Mouse (Mus musculus): ENCODE data around the gene Msi2.

Msi2 gene

DNA sequence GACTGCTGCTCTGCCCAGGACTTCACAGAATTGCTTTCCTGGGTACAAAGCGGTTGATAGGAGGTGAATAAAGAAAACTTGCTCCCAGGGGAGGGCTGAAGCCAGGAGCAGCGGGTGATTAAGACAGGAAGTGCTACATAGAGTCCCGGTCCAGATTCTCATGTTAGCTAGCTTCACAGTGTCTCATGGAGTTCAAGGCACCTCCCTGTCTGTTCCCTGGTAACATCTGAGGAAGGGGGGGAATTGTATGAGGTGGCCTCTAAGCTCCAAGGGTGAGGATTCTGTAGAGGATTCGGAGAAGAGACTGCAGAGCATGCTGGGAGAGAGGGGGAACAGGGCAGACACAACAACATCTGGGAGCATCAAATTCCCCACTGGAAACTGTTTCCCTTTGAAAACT, 233.2 kb downstream of the Msi2 start:
- DNase-seq (ENCODE audit: low spot score) = no peak

DNA sequence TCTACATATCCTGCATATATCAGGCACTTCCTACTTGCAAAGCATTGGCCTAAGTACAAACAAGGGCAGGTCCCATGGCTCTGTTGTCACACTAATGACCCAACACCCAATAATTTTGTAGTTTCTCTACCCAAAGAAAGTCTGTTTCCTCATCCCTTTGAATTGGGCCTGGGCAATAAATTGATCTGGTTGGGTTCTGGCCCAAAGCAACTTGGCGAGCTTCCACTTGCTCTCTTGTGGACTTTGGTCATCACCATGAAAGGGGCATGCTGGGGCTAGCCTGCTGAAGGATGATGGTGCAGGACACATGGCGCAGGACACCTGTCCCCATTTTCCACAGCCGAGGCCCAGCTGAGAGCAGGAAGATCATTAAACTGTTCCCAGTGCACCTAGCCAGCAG, 234.3 kb downstream of the Msi2 start:
- no peak for DNase-seq (ENCODE audit: low spot score)

DNA sequence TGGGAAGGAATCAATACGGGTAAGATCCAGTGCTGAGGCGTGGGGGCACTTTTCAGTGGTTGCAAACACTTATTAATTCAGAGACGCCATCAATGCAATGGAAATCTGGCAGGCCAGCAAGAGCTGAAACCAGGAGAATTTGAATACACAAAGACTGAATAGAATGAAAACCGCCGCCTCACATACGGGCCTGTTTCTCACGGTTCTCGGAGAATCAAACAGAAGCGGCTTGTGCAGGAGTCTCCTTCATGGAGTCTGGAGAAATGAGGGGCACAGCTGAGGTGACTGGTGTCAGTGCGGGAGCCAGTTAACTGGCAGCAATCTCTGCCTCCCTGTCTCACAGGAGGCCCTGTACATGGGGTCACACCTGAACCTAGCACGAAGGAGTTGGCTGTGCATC, 235.7 kb downstream of the Msi2 start:
- no peak for DNase-seq (ENCODE audit: low spot score)

DNA sequence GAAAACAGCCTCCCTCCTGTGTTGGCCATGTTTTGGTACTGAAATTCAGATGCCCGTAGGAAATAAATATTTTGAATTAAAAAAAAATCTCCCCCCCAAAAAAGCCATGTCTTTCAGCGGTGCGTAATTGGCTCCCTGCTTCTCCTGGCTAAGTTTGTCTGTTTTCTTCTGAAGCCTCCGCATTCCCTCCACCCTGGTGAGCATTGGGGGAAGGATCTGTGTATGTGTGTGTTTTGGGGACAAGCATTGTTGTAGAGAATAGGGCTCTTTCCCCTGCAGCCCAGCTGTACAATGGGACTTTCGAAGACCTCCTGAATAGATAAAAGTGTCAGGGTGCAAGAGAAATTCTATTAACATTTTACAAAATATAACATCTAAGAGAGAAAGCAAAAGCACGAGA, 236.1 kb downstream of the Msi2 start:
- no peak for DNase-seq (ENCODE audit: low spot score)

DNA sequence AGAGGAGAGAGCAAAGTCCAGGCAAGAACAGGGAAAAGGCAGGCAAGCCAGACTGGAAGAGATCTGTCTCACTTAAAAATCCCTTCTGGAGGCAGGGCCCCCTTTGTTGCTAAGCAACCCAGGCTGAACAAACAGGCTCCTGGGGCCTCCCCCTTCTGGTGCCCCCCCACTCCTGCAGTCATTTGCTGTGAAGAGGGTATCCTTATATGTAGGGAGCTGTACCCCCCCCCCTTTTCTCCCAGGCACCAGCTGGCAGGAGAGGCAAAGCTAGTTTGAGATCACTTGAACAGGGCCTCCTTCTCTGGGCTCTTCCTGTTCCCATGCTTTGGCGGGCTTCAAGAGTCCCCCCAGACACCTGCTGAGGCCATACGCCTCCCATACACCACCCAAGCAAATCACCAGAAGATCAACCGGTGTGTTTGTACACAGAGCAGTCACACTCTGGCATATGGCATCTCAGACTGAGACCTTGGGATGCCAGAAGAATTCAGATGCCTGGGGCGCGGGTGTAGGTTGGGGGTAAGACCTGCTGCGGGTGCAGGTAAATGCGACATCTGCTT, 236.6 kb downstream of the Msi2 start:
- DNase-seq (ENCODE audit: low spot score) = no peak

DNA sequence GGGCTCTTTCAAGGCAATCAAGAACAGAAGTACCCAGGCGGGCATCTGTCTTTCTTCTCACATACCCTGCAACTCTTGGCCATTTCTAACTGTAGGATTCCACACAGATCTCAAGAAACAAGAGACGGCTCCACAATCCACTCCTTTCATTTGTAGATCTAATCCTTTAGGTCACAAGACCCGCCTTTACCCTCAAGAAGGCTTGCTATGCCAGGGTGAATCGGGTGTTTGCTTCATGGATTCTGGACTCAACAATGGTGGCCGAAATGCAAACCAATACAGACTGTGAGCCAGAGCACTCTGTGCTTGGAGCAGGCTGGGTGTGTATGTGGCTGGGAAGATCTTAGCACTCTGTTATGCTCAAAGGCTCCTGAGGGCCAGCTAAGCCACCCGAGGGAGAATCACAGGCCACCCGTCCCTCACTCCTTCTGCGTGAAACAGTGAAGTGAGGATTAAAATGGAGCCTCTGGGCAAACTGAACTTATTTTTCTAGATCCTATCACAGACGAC, 237.2 kb downstream of the Msi2 start:
- no peak for DNase-seq (ENCODE audit: low spot score)

DNA sequence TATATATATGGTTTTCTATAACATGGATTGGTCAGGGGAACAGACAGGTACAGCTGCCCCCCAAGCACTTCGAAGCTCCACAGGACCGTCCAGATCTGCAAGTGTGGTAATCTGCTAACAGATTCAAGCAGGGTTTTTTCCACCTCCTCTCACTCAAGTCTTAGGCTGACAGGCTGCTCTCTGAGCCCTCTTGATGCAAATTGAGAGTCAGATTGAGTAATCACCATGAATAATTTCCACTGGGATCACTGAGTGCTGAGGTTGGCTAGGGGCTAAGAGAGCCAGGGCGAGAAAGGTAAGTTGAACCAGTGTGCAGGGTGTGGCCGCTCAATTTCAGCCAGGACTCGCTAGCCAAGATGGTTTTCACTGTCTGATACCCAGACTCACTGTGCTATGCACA, 238.8 kb downstream of the Msi2 start:
- DNase-seq (ENCODE audit: low spot score) = no peak

DNA sequence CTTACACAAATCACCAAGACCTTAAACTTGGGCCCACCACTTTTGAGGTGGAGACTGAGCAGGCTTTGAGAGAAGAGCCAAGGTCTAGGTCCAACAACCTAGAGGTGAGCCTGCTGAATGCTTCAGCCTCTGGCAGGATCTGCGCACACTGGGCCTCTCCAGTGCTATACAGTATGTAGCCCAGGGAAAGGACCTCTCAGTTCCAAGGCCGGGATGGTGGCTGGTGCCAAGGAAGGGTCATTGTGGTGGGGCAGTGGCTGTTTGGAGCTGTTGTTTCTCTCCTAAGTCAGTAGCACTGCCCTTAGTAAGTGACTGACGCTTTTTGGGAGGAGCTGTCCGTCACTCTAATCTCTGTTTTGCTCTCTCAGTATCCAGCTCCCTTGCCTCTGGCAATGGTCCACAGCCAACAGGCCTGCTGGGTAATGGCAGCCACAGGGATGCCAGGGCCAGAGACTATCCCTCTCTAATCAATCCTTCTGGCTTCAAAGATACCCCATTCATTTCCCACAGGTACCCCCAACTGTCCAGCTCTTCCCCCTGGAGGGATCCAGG, 243.3 kb downstream of the Msi2 start:
- DNase-seq (ENCODE audit: low spot score) = no peak

DNA sequence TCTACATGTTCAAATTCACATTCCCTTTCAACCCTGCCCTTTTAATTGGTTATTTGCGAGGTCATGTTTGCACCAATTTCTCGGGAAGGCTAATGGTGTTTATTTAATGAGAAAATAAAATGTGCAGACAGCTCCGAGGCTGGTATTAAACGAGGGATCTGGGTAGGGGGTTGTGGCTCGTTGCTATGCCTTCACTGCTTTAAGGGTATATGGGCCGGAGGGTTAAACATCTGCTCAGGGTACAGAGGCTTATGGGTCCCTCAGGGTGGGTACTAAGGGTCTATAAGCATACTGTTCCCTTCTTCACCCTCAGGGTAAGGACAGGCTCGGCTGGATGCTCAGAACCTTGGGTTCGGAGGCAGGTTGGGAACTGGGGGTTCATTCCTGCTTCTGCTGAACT, 245.6 kb downstream of the Msi2 start:
- DNase-seq (ENCODE audit: low spot score) = no peak

DNA sequence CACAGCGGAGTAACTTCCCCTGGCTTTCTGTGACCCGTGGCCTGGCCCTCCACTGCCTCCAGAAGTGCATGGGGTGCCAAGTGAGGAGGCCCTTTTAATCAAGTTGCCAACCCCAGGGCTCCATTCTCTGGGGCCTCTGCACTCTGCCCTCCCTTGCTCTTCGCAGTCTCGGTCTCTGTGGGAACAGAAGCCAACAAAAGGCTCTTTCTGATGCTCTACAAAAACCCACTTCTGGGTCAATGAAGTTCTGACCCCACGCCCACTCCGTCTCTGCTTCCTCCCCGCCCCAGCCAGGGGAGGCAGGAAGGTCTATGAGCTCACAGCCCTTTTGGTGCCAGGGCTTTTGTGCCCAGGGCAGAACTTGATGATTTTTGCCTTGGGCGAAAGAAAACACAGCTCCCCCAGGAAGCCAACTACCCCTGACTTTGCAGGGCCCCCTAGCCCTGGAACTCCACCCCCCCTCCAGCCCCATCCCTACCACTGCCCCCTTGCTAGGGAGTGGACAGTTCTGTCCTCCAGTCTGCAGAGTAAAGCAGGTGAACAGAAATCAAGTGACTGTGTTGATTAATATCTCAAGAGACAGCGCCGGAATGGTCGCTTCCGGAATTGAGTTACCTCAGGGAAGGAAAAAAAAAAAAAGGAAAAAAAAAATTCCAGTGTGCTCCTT, 246.2 kb downstream of the Msi2 start:
- no peak for DNase-seq (ENCODE audit: low spot score)

DNA sequence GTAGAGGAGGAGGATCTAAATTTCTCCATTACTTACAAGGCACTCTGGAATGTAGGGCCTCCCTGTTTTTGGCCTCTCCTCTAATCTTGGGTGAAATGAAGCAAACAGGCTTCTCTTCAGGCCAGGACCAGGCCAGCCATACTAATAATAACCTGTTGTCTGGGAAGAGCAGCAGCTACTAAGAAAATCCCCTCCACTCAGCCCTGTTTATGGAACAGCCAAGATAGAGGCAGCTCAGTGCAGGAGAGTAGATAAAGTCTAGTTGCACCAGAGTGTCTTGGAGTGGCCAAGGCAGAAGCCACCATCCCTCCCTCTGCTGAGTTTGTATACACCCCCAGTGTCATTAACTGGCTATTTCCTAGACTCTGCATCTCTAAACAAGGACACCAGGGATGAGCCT, 247.7 kb downstream of the Msi2 start:
- no peak for DNase-seq (ENCODE audit: low spot score)

DNA sequence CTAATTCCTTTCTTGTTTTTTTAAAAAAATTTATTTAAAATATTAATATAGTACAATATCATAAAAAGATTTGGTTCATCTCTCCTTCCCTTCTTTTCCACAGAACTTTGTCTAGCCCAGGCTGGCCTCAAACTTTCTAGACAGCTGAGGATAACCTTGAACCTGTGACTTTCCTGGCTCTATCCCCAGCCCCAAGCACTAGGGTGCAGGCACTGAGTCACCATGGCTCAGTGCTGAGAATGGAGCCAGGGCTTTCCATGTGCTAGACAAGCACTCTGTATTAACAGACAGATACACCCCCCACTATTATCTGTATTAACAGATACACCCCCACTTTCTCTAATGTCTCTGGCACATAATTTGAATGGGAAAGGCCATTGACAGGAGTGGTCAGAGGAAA, 249.3 kb downstream of the Msi2 start:
- DNase-seq (ENCODE audit: low spot score) = no peak

DNA sequence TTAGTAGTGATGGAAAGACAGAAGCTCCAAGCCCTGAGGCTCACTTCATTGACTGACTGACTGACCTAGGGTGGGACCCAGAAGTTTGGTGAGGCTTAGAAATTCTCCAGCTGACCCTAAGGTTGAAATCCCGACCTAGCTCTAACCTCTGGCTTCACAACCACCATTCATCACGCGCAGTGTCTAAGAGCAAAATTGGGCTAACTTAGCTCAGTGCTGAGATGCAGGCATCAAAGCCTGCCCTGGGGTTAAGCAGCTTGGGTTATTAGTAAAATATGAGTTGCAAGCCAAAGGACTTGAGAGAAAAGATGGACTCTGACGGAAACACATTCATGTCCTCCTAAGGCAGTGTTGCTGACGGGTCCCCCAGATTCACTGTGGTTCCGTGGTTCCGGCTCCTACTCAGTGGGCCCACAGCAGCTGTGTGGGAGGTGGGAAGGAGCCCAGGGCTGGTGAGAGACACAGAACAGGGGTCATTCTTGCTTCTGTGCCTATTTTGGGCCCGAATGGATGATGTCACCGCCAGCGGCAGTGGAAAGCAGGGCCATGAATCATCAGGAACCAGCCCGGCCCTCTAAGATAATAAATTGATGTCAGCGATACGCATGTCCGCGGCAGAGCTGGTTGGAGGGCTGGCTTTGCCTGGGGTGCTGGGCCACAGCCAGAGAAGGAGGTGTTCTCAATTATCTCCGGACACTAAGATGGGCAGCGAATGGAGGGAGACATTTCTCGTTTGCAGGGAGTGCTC, 250.6 kb downstream of the Msi2 start:
- peak; percentile 58 for DNase-seq (ENCODE audit: low spot score)

DNA sequence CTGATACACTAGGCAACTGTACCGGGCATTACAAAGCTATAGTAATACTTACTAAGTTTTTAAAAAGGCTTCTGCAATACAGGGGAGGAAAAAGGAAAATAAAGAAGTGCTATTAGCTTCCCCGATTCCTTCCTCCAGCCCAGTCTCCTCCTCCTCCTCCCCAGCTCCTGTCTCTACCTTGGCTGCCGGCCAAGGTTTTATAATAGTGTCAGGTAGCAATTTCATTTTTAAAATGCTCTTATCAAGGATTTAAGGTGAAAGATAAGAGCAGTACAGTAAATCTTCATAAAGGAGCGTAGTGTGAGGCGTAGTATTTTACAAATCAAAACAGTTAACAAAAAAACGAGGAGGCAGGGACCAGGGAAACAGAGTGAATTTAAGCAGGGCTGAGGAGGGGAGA, 254.4 kb downstream of the Msi2 start:
- DNase-seq (ENCODE audit: low spot score) = no peak

DNA sequence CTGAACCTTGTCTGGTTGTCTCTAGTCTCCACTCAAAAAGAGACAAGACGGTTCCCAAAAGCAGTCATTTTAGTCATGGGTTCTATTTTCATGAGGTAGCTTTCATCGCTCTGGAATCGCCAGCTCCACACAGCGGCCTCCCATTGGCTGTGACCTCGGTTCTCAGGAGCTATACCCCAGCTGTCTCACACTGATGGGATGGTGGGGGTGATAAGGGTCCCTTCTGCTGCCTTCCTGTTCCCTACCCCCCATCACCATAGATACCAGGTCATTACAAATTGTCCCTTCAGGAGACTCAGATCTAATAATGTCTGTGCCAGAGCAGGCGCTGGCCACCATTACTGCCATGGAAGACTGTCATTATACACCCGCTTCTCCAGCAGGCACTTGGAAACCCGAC, 255.5 kb downstream of the Msi2 start:
- DNase-seq (ENCODE audit: low spot score) = no peak

DNA sequence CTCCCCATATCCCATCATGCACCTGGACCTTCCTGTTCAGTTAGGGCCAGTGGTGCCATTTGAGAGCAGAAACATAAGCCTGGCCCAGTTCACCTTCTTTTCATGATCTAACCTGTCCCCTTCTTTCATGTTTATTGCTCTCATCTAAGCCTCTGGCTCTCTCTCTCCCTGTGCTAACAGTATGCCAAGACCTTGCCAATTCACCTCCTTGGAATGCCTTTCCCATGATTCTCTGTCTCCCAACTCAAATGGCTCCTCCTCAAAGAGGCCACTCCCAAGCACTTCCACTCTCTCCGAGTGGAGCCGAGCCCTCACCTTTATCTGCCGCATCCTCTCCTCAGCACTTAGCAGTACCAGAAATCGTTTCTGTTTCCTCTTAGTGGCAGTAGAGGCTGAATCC, 256.7 kb downstream of the Msi2 start:
- DNase-seq (ENCODE audit: low spot score) = no peak

DNA sequence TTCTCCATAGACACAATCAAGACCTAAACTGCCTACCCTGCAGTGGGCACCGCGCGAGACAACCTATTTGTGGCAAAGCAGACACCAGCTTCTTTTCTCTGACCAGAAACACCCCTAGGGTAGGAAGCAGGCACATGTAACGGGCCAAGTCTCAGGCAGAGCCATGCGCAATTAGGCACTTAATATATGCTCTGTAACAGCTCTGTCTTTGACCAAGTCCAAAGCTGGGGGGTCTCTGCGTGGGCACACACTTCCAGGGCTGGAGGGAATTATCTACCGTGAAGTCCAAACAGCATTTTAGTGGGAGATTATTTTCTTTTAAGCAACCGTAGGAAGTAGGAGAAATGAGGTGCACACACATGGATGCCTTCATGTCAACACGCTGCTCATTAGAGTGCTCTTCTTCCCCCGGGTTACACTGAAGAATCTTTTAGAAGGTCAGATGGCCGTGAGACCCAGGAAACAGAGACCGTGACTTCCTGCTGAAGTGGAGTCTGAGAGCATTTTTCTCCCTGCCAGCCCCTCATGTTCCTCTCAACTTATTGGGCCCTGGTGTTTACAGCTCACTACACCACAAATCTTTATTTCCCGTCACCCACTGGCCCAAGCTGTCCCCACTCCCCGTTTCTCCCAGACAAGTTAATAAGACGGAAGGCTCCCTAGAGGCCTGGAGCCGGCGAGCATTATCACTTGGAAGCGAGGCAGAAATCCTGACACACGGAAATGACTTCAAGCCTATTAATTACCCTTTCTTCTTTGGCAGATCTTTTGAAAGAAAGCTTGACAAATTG, 258.2 kb downstream of the Msi2 start:
- DNase-seq (ENCODE audit: low spot score) = no peak

DNA sequence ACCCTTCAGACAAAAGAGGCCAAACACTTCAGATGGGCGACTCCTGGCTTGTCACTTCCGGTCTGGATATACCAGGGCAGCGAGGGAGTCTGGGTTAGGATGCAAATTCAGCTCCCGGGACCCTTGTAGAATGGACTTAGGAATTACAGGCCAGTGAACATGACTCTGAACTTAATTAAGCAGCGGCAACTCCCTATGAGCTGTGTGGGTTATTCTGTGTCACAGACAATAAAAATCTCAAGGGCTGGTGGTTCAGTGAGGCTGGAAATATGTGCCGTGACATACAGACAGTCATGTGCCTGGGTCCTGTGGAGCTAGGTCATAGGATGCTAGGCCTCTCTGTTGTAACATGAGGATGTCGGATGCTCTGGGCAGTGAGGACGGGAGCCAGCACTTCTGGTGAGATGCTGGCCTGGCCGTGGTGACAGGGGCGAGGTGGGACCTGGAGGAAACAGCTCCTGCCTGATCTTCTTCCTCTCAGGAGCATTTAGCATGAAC, 261.0 kb downstream of the Msi2 start:
- DNase-seq (ENCODE audit: low spot score) = no peak

DNA sequence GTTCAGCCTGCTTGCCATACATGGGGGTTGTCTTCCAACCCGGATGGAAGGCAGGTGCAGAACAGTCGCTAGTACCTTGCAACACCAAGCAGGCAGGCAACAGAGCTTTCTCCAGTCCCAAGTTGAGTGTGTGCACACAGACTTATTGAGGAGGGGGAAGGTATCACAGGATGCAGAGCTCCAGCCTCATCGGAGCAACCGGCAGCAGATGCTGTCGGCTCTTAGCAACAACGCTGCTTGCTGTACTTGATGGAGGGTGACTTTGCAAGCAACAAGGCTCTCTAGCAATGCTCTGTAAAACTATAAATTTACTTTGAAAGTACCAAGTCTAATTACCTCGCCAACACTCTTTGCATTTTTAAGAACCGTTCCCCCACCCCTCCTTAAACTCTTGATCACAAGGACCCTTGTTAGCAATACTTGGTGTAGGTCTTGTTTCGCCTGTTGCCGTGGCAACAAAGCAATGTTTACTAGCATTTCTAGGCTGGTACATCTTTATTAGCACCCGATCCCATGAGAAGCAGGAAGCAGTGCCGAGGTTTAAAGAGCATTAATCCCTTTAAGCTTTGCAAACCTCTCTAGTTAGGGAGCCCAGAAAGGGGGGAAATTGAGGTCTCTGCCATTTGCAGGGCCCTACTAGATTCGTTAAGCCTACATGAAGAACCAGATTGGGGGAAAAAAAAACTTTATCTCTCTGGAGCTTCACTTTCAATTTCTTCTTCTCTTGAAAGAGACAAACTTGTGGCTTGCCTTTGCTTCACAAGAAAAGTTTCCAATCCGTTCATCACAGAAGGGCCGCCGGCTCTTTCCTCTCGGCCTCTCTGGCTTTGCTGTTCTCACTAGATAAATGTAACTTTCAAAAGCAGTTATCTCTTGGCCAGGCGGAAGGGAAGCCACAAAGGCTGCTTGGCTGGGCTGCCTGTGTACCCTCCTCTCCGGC, 263.2 kb downstream of the Msi2 start:
- no peak for DNase-seq (ENCODE audit: low spot score)

DNA sequence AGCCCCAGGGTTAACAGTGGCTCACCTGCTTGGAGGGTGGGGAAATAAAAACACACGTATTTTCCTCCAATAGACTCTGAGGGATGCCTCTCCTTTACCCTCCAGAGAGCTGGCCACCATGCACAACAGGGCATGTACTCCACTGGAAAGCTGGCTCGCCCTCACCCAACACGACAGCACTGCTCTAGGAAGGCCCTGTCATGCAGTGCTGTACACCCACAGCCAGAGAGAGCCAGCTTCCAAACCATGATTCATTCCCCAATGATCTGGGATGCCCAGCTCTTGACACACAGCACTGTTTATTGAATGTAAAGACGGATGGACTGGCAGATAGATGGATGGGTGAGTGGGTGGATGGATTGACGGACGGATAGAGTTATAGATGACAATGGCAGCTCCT, 269.1 kb downstream of the Msi2 start:
- no peak for DNase-seq (ENCODE audit: low spot score)

DNA sequence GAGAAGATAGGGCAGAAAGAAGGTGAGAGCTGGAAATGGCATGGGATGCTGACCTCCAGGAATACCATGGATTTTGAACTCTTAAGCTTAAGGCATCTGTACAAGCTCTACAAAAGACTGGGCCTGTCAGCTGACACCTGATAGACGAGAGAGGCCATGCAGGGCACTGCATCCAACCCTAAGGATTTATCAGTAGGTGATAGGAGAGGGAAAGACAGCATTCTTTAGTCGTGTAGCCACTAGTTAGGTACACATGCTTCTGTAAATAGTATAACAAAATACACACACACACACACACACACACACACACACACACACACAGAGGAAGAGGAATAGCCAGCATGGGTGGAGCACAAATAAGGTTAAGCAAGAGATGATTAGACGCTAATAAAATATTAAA, 269.7 kb downstream of the Msi2 start:
- DNase-seq (ENCODE audit: low spot score) = no peak

All from testis, postnatal 10 days (tissue).